Mouse (Mus musculus): ENCODE data around the gene Adam23.
"Not testable (repeated sequence)": the region's sequence is repeated elsewhere in the genome, so short reads cannot be mapped to it uniquely, and the experiment has no call there.

Gene Adam23

GRCm38 (mm10) chr1:63576803-63577202 is 131.1 kb downstream of the Adam23 start:
- in situ Hi-C loops (cut with MboI, MseI) = loop anchor here in 1 of 2 experiments (10.0 kb wide), 1 partner anchor 1652 kb away; no protein-coding TSS in a partner anchor

DNA sequence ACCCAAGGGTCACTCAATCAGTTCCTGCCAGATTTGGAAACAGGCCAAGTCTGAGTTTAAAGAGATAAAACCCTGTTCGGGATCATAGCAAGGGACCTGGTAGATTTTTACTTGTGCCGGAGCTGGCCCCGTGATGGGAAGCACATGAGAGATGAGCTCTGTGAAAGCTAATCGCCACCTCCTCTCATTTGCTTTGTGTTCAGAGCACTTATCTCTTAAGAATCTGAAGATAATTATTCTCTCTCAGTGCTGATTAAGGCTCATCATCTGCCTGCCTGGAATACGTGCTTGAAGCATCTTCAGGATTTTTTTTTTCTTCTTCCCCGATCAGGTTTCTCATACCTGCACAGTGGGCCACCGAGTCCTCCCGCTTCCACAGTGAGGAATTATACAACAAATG is 133.5 kb downstream of the Adam23 start:
- in situ Hi-C loops (cut with MboI, MseI) = loop anchor here in 1 of 2 experiments (10.0 kb wide), 1 partner anchor 1654 kb away; no protein-coding TSS in a partner anchor

GRCm38 (mm10) chr1:63586869-63587268 is 141.2 kb downstream of the Adam23 start:
- in situ Hi-C loops (cut with MboI, MseI) = no loop called here

DNA sequence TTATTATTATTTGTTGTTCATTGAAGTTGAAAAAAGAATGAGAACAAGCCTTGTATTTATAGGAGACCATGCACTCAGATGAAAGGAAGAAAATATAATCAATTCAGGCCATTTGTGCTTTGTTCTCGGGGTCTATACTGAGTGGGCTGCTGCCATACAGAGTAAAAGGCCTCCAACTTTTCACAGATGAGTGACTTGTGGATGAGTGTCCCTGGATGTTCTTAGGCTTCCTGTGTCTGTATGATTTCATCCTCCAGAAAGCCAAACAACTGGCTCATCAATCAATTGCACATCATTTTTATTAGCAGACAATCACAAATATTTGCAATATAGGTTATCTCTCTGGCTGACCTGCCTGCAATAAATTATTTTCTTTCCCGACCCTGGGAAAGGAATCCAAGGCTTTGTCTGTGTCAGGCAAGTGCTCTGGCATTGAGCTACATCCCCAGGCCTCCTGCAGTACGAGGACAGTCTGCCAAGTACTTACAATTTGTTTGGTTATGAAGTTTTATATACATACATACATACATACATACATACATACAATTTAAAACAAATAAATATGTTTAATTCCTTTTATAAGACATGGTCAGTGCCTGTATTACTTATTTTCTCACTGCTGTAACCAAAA is 158.3 kb downstream of the Adam23 start:
- in situ Hi-C loops (cut with MboI, MseI) = no loop called here

DNA sequence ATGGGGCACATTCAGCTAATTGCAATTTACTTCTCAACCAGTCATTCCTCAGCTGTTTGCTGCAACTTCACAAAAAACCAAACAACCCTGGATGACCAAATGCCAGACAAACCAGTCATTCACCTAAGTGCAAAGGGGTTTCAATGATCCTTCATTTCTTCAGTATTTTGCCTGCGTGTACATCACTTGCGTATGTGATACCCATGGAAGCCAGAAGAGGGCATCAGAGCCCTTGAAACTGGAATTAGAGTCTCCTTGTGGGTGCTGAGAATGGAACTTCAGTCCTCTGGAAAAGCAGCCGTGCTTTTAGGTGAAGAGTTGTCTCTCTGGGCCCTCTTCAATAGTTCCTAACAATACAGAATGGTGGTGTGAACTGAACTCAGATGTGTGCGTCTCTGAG is 163.9 kb downstream of the Adam23 start:
- in situ Hi-C loops (cut with MboI, MseI) = no loop called here

GRCm38 (mm10) chr1:63614594-63614993 is 168.9 kb downstream of the Adam23 start:
- in situ Hi-C loops (cut with MboI, MseI) = no loop called here

DNA sequence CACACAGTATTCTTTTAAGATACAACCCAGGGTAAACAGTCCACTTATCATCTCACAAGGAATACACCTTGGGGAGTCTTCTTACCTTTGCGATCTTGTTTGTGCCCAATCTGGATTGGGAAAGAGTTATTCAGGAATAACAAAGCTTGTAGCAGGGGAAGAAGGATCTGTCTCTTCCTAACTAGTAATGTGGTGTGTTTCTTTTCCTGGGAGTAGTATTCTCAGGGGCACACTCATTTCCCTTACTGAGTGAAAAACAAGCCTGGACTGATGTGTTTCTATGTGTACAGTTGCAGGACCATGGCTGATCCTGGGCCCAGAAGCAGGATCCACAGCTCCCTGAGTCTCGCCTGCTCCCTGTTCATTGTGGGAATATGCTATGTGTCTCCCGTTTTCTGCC is 170.0 kb downstream of the Adam23 start, which contains the start of gene Gm39653:
TSS of gene Gm39653 (plus strand) at position 301 of the 400 bp plus-strand sequence.
- in situ Hi-C loops (cut with MboI, MseI) = no loop called here

DNA sequence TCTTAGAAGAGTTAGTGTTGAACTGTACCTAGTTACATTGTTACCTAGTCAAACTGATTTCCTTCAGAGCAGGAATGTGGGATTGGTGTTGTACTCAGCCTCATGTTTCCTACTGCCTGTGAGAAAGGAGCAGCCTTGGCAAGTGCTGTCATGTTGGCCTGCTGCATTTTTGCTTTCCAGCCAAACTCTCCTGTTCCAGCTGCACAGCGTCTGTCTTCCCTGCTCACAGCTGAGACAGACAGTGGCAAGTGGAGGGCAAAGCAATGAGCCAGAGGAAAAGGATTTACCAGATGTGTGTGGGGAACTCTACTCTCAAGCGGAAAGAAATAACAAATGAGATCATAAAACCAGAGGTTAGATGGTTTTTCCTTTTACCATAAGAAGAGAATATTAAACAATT is 182.5 kb downstream of the Adam23 start:
- in situ Hi-C loops (cut with MboI, MseI) = no loop called here

DNA sequence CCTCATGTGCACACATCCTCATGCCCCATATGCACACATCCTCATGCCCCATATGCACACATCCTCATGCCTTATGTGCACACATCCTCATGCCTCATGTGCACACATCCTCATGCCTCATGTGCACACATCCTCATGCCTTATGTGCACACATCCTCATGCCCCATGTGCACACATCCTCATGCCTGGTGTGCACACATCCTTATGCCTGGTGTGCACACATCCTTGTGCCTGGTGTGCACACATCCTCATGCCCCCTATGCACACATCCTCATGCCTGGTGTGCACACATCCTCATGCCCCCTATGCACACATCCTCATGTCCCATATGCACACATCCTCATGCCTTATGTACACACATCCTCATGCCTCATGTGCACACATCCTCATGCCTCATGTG is 184.7 kb downstream of the Adam23 start:
- in situ Hi-C loops (cut with MboI, MseI) = not testable (repeated sequence)

GRCm38 (mm10) chr1:63639921-63640320 is 194.2 kb downstream of the Adam23 start:
- in situ Hi-C loops (cut with MboI, MseI) = no loop called here

Data from T-helper 17 cell (primary cell).